Mouse (Mus musculus) CD4-positive, CD25-positive, alpha-beta regulatory T cell, adult 4 months (primary cell): ENCODE measurements around the gene Upk2. TPM values are rescaled to one million over a fixed set of nuclear protein-coding genes. Genes with fewer than 3 reads are reported as not detected.
A peak's percentile ranks its signal among the peaks of the same experiment; 100 is the strongest.

Source experiments
- ATAC-seq: one replicate; pipeline ENCODE4 v1.8.0; 2017
- polyA plus RNA-seq, 2 experiments: library from polyadenylated mRNA; unstranded; fragments of 100-300 nt; shearing (Covaris generic); gene quantifications; one replicate each; pipeline ENCODE4 v1.2.1; 2017

The Upk2 gene
- polyA plus RNA-seq, 2 experiments from 2014 or later = not detected

DNA sequence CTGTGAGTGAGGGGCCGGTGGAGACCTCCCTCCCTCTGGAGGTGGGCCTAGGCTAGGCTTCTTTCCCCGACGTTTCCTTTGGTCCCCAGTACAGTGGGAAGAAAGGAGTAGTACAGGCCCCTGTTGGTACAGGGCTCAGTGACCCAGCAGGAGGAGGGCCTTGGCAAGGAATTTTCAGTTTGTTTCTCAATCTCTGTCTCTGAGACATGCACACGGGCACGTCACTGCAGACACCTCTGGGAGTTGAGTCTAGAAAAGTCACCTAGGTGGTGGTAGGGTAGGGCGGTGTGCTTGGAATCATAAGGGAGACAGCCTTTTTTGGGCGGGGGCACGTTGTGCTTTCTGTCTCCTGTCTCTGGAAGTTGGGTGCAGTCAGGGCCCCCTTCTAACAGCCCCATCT is 33.6 kb upstream of the Upk2 start:
- ATAC-seq = no peak

DNA sequence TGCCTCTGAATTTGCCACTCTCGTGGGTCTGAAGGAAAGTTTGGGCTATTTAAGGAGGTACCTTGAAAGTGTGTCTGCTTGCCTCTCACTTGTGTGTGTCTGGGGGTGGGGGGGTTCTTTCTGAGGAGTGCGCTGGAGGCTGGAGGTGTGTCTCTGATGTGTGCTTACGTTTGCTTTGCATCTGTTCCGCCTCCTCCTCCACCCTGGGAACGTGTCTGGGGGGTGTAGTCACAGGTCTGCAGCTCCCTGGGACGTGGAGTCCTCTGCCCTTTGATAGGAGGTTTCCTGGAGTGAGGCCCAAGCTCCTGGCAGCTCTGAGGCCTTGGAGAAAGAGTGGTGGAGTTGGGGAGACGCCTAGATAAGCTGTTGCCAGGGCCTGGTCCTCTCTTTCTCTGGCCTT is 32.7 kb upstream of the Upk2 start:
- ATAC-seq = no peak

DNA sequence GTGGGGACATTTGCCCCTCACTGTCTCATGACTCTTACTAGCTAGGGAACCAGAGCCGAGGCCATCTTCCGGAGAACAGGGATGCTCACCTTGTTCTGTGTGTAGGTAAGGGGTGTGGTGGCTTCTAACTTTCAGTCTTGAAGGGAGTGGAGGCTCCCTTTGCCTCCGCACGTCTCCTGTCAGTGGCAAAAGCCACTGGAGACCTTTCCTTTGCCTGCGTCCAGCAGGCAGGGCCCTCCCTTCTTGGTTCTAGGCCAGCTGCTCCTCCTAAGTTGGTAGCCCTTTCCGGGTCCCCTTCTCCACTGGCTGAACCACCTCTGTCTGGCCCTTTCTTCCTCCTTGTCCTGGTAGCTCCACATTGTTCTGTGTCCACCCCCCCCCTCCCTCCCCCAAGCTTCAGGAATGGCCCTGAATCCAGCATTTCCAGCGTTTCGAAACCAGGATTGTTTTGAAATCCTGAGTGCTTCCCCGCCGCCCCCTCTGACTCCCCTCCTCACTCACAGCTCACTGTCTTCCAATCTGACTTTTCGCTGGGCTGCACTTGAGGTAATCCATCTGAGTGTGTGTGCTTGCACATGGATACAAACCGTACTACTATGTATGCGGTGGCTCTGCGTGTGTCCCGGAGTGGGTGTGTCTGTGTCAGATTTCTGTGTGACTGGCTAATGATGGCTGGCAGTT is 32.1 kb upstream of the Upk2 start:
- ATAC-seq = no peak

DNA sequence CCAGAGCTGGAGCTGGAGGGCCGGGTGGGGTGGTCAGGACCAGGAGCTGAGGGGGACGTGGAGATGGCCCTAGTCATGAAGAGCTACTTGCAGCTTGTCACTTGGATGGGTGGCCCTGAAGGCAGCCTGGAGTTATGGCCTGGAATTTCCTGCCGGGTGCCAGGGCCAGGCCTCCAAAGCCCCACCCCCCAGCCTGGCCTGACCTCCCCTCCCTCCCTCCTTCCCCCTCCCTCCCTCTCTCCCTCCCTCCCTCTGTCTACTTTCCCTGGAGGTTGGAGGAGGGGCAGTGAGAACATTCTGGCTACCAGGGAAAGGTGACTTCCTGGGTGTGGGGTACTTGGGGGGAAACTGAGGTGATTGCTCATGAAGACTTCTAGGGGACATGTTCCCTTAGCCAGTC is 31.6 kb upstream of the Upk2 start:
- ATAC-seq = no peak

DNA sequence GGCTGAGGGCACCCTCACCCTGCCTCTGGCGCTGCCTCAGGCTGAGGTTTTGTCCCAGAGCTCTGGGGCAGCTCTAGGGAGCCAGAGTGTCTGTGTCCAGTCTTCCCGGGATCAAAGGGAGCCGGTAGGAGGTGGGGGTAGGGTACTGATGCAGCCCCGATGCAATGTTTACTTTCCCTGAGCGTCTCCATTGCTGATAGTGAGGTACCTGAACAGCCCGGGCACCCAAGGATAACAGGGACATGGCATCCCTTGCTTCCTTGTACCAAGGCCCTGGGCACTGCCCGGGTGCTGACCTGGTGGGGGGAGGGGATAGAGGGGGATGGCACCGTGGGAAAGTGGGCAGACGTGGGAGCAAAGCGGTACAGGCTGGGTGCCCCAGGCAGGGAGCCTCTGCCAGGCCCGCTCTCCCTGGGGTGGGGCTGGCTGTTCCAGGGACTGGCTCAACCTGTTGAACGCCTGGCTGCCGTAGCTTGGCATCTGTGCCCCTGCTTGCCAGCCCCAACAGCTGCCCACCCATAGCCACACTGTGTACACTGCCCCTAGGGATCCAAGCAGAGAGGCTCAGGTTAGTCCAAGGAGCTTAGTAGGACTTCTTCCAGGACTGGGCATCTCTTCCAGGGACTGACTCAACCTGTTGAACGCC is 30.9 kb upstream of the Upk2 start:
- ATAC-seq = no peak

DNA sequence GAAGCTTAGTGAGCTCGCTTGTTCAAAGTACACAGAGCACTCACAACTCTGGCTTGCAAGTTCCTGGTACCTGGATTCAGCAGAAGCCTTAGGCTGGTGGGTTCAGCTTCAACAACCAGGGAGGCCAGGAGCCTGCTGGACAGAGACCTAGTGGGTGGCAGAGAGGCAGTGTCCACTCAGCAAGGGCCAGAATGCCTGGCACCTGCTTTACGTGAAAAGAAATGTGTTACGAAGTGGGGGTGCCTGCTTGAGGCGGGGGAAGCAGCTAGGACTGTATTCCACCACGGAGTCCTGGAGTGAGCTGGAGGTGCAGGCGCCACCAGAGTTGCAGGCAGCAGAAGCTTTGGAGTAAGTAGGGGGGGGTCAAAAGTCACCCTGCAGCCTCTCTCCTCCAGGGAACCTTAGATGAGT is 30.3 kb upstream of the Upk2 start:
- ATAC-seq = no peak

DNA sequence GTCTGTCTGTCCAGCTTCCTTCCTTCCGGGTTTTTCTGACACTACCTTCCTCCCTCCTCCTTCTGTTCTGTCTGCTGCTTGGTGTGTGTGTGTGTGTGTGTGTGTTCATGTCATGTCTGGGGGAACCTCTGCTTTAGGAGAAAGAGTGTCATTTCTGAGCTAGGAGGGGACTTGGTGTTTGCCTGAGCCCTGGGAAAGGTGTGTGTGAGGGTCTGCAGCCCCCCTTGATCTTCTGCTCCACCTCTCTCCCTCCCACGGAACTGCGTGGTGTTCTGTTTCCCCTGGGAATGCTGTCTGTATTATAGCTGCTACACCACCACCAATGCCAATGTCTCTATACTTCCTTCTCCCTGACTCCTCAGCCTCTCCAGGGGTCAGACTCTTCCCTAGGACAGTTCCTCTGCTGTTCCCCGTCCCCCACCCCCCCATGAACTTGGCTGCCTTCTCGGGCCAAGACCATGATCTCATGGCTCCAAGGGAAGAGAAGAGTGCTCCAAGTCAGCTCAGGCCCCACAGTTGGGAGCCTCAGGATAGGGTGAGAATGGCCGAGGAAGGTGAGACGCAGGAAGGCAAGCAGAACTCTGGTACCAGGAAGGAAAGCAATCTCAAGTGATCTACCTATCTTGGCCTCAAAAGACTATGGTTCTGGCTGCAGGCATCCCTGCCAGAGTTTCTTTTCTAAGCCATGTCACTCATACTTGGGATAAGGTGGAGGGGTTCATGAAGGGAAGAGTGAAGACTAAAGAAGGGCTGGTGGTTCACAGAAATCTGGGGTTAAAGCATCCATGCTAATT is 29.7 kb upstream of the Upk2 start:
- ATAC-seq = no peak

DNA sequence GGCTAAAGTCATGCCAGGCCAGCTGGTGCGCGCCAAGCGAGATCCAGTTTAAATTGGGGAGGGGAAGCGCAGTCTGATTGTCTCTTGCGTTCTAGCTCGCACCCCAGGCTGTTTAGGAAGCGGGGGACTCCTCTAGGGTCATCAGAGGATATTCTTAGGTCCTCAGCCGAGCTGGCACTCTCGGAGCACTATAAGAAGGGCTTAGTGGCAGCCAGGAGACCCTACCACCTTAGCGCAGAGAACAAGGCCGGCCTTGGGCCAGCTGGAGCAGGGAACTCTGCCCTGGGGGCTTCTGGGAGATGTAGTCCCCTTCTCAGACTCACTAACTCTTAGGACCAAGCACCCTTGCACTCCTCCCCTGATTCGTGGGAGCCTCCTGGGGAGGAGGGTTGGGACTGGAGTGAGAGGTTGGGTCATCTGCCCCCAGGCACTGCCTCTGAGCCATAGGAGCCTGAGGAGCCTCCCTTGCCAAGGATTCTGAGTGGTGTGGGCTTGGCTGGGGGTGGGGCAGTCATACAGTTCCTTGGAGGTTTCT is 28.8 kb upstream of the Upk2 start:
- ATAC-seq = peak; percentile 24

DNA sequence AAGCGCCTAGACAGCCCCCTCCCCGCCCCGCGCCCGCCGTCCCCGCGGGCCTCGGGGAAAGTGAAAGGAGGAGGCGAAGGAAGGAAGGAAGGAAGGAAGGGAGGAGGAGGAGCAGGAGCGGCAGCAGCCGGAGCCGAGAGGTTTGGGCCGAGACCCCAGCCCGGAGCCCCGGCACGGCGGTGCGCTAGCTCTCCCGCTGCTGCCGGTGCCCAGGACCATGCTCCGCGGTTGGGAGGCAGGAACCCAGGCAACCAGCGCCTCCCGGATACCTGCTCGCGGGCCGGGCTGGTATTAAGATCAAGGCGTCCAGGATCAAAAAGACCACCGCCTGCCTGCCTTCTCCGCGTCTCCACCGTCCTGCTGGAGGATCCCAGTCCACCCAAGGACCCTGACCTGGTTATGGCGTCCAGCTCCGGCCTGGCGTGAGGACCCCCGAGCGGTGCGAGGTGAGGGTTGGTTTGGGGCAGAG is 28.3 kb upstream of the Upk2 start:
- ATAC-seq = no peak

DNA sequence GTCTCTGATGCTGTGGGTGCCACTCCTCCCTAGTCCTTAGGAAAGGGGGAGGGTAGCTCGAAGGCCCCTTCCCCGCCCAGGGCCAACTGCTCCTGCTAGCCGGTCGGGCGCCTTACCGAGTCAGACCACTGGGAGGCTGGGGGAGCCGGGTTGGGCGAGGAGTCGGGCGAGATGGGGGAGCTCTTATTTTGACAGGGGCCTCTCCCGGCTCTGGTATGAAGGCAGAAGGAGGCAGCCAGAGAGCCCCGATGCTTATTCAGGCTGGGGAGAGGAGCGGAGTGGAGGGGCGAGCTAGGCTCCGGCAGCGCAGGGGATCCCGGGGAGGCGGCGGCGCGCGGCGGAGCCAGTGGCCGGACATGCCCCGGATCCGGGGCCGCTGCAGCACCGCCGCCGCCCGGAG is 27.8 kb upstream of the Upk2 start, which contains the start of gene Bcl9l:
Bcl9l (plus strand) TSS at position 274 of the 400 bp plus-strand sequence.
- ATAC-seq = peak; percentile 70

DNA sequence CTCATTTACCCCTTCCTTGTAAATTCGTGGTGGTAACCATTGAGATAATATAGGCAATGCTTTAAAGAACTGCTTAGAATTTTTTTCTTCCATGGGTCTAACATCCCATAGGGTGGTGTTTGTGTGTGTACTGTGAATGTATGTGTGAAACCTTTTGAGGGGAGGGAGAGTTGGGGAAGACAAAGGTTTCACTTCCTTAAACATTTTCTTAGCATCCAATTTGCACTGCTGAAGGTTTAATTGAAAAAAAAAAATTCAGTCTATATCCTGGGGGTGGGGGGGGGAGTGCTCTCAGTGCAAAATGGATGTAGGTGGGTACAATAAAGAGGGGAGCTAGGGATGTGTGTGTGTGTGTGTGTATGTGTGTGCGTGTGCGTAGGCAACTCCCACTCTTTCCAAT is 27.3 kb upstream of the Upk2 start:
- ATAC-seq = no peak

DNA sequence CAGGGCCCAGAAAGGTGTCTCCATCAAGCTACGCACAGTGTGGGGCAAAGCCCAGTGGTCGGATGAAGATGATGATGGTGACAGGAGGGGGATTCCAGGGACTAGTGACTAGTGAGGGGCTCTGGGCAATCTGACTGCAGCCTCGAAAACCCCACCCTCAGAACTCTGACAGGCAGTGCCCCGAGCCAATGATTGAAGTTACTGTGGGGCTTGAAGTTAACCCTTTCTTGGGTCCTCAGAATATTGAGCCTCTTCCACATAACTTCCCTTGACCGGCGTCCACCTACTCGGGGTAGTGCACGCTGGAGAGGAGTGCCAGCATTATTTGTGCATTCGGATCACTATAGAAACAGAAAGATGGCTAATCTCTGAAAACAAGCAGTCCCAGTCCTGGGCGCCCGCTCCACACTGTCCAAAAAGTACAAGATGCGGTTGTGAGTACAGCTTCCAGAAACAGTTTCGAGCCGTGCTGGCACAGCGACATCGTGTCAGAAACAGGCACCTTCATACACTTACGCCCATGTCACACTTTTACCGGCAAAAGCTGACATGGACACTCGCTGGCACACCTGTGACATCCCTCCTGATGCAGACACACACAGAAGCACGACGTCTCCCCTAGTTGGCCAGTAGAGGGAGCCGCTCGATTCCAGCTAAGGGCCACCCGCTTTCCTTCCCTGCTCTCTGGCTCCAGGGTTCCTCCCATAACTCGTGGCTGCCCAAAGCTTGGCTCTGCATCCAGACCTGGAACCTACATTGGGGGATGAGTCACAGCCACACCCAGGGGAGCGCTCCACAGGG is 25.1 kb upstream of the Upk2 start:
- peak; percentile 58 for ATAC-seq

DNA sequence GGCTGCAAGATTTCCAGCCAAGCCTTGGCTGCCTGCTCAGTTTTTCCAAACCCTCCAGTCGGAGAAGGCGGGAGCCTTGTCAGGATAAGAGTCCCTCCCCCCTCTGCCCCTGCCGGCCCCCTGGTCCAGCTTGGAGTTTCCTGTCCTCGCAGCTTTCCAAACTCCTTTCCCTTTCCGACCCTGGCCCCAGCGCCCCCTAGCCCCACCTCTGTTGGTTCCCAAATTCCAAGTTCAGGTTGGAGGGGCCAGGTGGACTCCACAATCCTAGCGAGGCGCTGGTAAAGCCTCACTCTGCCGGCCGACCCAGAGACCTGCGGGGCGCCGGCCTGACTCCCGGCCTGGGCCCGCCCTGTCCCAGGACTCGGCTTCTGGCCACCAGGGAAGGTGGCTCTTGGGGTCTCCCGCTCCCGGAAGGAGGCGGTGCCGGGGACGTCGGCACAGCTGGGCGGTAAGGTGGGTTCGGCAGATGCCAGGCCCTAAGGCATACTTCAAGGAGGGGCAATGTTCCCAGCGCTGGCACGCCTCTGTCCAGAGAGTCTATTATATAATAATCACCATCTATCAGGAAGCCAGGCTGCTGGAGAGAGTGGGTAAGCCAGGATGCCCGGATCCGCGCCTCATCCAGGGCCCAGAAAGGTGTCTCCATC is 24.3 kb upstream of the Upk2 start:
- peak; percentile 3 for ATAC-seq

DNA sequence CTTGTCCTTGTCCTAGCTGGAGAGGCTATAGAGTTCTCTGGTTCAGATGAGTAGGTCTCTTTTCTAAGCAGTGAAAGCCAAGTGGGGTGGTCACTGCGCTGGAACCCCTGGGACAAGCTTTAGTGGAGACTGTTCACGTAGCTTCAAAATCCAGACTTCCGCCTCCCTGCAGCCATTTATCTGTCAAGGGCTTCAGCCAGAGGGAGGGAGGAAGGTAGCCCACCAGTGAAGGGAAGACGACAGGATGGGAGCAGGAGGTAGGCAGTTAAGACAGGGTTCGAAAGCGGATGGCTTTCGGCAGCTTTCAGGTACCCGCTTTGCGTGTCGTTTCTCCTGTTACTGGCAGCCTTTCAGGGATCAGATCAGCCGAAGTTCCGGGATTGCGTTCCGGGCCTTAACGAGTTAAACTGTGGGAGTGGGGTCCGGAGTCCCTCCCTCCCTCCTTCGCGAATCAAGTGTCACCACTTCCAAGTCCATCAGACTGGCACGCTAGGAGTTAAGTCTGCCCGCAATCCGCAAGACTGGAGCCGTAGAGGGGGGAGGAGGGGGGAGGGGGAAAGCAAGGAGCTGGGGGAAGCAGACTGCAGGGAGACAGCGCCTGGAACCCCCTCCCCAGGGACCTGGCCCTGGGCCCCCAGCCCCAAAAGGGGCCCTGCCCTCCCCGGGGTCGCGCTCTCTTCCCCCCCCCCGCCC is 23.6 kb upstream of the Upk2 start:
- no peak for ATAC-seq

DNA sequence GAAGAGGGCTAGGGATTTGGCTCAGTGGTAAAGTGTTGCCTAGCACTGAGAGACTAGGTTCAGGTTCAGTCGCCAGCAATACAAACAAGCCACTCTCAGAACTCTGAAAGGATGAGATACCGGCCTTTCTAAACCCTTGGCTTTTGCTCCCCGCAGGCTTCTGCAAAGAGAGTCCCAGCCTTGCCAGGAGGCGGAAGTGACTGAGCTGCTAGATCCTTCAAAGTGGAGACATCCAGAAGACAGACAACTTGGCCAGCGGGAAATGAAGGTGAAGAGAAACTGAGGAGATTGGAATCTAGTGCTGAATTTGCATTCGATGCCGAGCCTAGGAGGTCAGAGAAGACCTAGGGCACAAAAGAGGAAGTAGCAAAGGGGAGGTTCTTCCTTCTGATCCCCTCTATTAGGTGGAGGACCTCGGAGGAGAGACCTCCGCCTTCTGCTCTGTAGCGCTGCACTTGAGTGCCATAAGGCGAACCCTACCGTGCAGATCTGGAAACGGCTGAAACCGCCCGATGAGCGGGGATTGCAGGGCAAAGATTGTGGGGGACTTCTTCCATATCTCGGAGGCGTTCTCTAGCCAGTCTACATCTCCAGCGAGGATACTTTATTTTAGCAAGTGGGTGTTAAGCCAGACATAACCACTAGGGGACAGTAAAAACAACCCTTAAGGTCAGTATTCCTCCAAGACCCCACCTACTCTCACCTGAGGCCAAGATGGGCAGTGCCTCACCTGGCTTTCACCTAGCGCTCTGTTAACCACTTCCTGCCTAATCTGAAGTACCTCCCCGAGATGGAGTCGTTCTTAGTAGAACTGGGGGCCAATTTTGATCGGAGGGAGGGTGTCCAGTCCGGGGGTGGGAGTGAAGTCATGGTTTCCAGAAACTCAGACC is 22.8 kb upstream of the Upk2 start:
- peak; percentile 33 for ATAC-seq

DNA sequence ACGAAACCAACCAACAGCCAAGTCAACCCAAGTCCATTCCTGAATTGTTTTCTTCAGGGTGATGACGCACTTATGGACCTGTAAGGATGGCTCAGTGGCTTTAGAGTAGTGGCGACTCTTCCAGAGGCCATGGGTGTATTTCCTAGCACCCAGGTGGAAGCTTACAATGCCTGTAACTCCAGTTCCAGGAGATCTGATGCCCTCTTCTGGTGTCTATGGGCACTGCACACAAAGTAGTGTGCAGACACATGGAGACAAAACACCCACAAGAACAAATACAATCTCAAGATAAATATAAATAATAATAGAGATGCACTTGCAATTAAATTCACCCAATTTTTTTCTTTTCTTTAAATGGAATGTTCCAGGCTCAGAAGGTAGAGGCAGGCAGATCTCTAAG is 21.2 kb upstream of the Upk2 start:
- no peak for ATAC-seq

DNA sequence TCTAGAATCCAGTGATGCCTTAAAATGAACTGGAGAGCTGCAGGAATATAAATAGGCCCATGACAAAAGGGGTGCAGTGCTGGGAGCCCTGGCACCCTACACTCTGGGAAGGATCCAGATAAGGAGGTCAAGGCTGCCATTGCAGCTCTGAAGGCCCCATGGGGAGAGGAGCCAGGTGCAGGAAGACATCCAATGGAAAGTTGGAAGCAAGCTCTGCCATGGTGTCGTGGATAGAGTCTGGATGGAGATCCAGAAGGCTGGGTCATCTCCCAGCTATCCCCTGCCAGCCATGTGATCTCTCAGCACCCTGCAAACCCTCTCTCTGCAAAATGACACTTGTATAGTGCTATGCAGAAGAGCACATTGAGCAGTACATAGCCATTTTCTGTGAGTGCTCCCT is 19.6 kb upstream of the Upk2 start:
- ATAC-seq = no peak

DNA sequence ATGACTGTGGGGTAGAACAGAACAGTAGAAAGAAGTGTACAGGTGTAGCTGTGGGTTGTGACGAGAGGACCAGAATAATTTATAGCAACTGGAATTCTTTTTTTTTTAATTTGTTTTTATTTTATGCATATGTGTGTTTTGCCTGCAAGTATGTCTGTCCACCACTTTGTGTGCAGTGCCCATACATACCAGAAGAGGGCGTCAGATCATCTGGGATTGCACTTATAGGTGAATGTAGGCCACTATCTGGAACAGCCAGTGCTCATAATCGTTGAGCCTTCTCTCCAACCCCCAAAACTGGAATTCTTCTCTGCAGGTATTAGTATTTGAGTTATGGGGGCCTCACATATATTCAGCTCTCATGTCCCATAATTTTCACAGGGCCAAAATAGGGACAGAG is 18.4 kb upstream of the Upk2 start:
- ATAC-seq = no peak

DNA sequence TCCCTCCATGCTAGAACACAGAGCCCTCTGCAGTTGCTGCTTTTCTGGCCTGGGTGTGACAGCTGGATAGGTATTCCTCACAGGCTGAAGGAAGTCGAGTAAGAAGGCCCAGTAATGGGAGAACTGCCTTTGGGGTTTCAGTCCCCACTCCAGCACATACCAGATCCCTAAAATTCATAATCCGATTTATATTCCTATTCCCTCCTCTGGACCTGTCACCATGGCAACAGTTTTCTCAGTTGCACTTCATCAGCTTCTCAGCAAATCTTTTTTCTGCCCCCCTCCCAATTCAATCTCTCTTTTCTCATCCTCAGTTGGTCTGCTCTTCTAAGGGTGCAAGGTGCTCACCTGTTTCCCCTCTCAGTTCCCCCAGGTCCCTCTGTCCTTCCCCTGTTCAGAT is 14.0 kb upstream of the Upk2 start:
- no peak for ATAC-seq

DNA sequence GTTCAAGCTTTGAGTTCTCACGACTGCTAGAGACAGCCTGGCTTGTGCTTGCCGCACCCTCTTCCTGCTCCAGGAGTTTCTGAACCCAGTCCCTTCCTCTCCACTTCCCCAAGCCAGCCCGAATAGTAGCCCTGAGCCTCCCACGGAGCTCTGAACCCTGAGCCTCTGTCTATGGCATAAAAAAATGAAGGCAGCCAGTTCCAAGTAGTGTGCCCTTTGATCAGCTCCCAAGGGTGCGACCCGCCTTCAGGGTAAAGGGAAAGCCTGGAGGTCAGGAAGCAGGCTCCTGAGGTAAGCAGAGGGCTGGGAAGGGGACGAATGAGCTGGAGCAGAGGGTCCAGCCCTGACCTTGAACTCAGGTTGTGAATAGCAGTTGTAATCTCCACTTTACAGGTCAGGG is 13.4 kb upstream of the Upk2 start:
- ATAC-seq = no peak
